Mouse (Mus musculus): ENCODE measurements around the gene Isg20l2.

The Isg20l2 gene

GRCm38 (mm10) chr3:87947056-87947810 lies 17.1 kb downstream of the Isg20l2 start:
- H3K4me3 ChIP-seq (replicated peaks; ENCODE audit: low read length) = peak overlapping the region; percentile 48
- peaks cover 68% of the 10 kb centered on the region for H3K27me3 ChIP-seq (ENCODE audit: insufficient read depth, low read length)
- peaks cover 36% of the 10 kb centered on the region for H3K36me3 ChIP-seq (ENCODE audit: insufficient read depth, low read length)
- TF ChIP-seq CTCF (conservative IDR thresholded peaks at IDR 0.05; ENCODE audit: low read length) (no peak), NANOG (IDR thresholded peaks at IDR 0.05; ENCODE audit: borderline replicate concordance, low read length) (no peak), POU5F1 (IDR thresholded peaks at IDR 0.05; ENCODE audit: borderline replicate concordance, low read length) (no peak)
- no peaks in the 10 kb centered on the region for H3K9me3 ChIP-seq (ENCODE audit: low read length)
- H3K4me1 ChIP-seq (replicated peaks; ENCODE audit: low read depth, low read length) = peaks cover 85% of the 10 kb centered on the region

GRCm38 (mm10) chr3:87947811-87948199 lies 17.7 kb downstream of the Isg20l2 start:
- TF ChIP-seq NANOG (IDR thresholded peaks at IDR 0.05; ENCODE audit: borderline replicate concordance, low read length) (no peak), CTCF (conservative IDR thresholded peaks at IDR 0.05; ENCODE audit: low read length) (no peak), POU5F1 (IDR thresholded peaks at IDR 0.05; ENCODE audit: borderline replicate concordance, low read length) (no peak)

GRCm38 (mm10) chr3:87948378-87949265 lies 18.5 kb downstream of the Isg20l2 start, which contains the start of gene Crabp2:
TSS of gene Crabp2 (plus strand) at chr3:87948666.
- Histone ChIP-seq H3K27me3 (ENCODE audit: insufficient read depth, low read length) (peaks cover 82% of the 10 kb centered on the region), H3K36me3 (ENCODE audit: insufficient read depth, low read length) (peaks cover 26% of the 10 kb centered on the region), H3K4me1 (replicated peaks; ENCODE audit: low read depth, low read length) (peaks cover 97% of the 10 kb centered on the region), H3K9me3 (ENCODE audit: low read length) (no peaks in the 10 kb centered on the region), H3K4me3 (replicated peaks; ENCODE audit: low read length) (peak within 1 kb of the TSS; percentile 60)
- TF ChIP-seq CTCF (conservative IDR thresholded peaks at IDR 0.05; ENCODE audit: low read length) (no peak), NANOG (IDR thresholded peaks at IDR 0.05; ENCODE audit: borderline replicate concordance, low read length) (no peak), POU5F1 (IDR thresholded peaks at IDR 0.05; ENCODE audit: borderline replicate concordance, low read length) (no peak)

More at GRCm38 (mm10) chr3:87947811-87948199, 17.7 kb downstream of the Isg20l2 start:
- peaks cover 91% of the 10 kb centered on the region for H3K4me1 ChIP-seq (replicated peaks; ENCODE audit: low read depth, low read length)
- peaks cover 74% of the 10 kb centered on the region for H3K27me3 ChIP-seq (ENCODE audit: insufficient read depth, low read length)
- no peaks in the 10 kb centered on the region for H3K9me3 ChIP-seq (ENCODE audit: low read length)
- peak overlapping the region; percentile 60 for H3K4me3 ChIP-seq (replicated peaks; ENCODE audit: low read length)
- peaks cover 30% of the 10 kb centered on the region for H3K36me3 ChIP-seq (ENCODE audit: insufficient read depth, low read length)

- no peaks in the 10 kb centered on the region for H3K9me3 ChIP-seq (ENCODE audit: low read length)
- H3K4me3 ChIP-seq (replicated peaks; ENCODE audit: low read length) = peak overlapping the region; percentile 60
- peaks cover 18% of the 10 kb centered on the region for H3K36me3 ChIP-seq (ENCODE audit: insufficient read depth, low read length)
- peaks cover 90% of the 10 kb centered on the region for H3K4me1 ChIP-seq (replicated peaks; ENCODE audit: low read depth, low read length)
- H3K27me3 ChIP-seq (ENCODE audit: insufficient read depth, low read length) = peaks cover 90% of the 10 kb centered on the region
- TF ChIP-seq CTCF (conservative IDR thresholded peaks at IDR 0.05; ENCODE audit: low read length) = no peak
- no peak for TF ChIP-seq NANOG (IDR thresholded peaks at IDR 0.05; ENCODE audit: borderline replicate concordance, low read length)
- no peak for TF ChIP-seq POU5F1 (IDR thresholded peaks at IDR 0.05; ENCODE audit: borderline replicate concordance, low read length)
These were observed 19.3 kb downstream of the Isg20l2 start for GRCm38 (mm10) chr3:87949266-87949954.

GRCm38 (mm10) chr3:87949955-87950515 lies 19.9 kb downstream of the Isg20l2 start:
- Histone ChIP-seq H3K36me3 (ENCODE audit: insufficient read depth, low read length) (peaks cover 12% of the 10 kb centered on the region), H3K9me3 (ENCODE audit: low read length) (no peaks in the 10 kb centered on the region), H3K27me3 (ENCODE audit: insufficient read depth, low read length) (peaks cover 96% of the 10 kb centered on the region), H3K4me1 (replicated peaks; ENCODE audit: low read depth, low read length) (peaks cover 83% of the 10 kb centered on the region), H3K4me3 (replicated peaks; ENCODE audit: low read length) (peak overlapping the region; percentile 56)
- TF ChIP-seq CTCF (conservative IDR thresholded peaks at IDR 0.05; ENCODE audit: low read length) (no peak), NANOG (IDR thresholded peaks at IDR 0.05; ENCODE audit: borderline replicate concordance, low read length) (no peak), POU5F1 (IDR thresholded peaks at IDR 0.05; ENCODE audit: borderline replicate concordance, low read length) (no peak)

- peaks cover 64% of the 10 kb centered on the region for H3K4me1 ChIP-seq (replicated peaks; ENCODE audit: low read depth, low read length)
- H3K9me3 ChIP-seq (ENCODE audit: low read length) = no peaks in the 10 kb centered on the region
- H3K27me3 ChIP-seq (ENCODE audit: insufficient read depth, low read length) = peaks cover 97% of the 10 kb centered on the region
- H3K4me3 ChIP-seq (replicated peaks; ENCODE audit: low read length) = peak overlapping the region; percentile 53
- no peak for TF ChIP-seq NANOG (IDR thresholded peaks at IDR 0.05; ENCODE audit: borderline replicate concordance, low read length)
- TF ChIP-seq POU5F1 (IDR thresholded peaks at IDR 0.05; ENCODE audit: borderline replicate concordance, low read length) = no peak
- TF ChIP-seq CTCF (conservative IDR thresholded peaks at IDR 0.05; ENCODE audit: low read length) = no peak
- peaks cover 4% of the 10 kb centered on the region; the same call in 1 of the 2 replicates for H3K36me3 ChIP-seq (ENCODE audit: insufficient read depth, low read length)
These were observed 21.8 kb downstream of the Isg20l2 start for GRCm38 (mm10) chr3:87951946-87952345.

GRCm38 (mm10) chr3:87952440-87952839 lies 22.3 kb downstream of the Isg20l2 start:
- peaks cover 95% of the 10 kb centered on the region for H3K27me3 ChIP-seq (ENCODE audit: insufficient read depth, low read length)
- peaks cover 4% of the 10 kb centered on the region; the same call in 1 of the 2 replicates for H3K36me3 ChIP-seq (ENCODE audit: insufficient read depth, low read length)
- H3K4me3 ChIP-seq (replicated peaks; ENCODE audit: low read length) = peak overlapping the region; percentile 53
- peaks cover 59% of the 10 kb centered on the region for H3K4me1 ChIP-seq (replicated peaks; ENCODE audit: low read depth, low read length)
- no peaks in the 10 kb centered on the region for H3K9me3 ChIP-seq (ENCODE audit: low read length)
- no peak for TF ChIP-seq CTCF (conservative IDR thresholded peaks at IDR 0.05; ENCODE audit: low read length)
- no peak for TF ChIP-seq NANOG (IDR thresholded peaks at IDR 0.05; ENCODE audit: borderline replicate concordance, low read length)

All from E14TG2a.4 (cell line).